Mouse (Mus musculus): Measurements from ENCODE around the gene Asic2. TPM values are rescaled to one million over a fixed set of nuclear protein-coding genes. Genes with fewer than 3 reads are reported as not detected.

Gene Asic2
- polyA plus RNA-seq, 1 experiment from 2014 or later = 8.7 TPM

- Histone ChIP-seq H3K4me2 (ENCODE audit: low read length) (no peak overlapping the region), H3K9me3 (ENCODE audit: control insufficient read depth, low read length) (no peaks in the 10 kb centered on the region), H3K27ac (replicated peaks; ENCODE audit: low read depth, low read length) (no peak overlapping the region), H3K4me3 (replicated peaks; ENCODE audit: low read depth, low read length) (no peak overlapping the region), H3K27me3 (ENCODE audit: control insufficient read depth, insufficient read depth, low read length) (no peaks in the 10 kb centered on the region), H3K36me3 (ENCODE audit: control insufficient read depth, insufficient read depth, low read length) (no peaks in the 10 kb centered on the region), H3K9ac (replicated peaks; ENCODE audit: low read length) (no peak overlapping the region), H3K4me1 (ENCODE audit: control insufficient read depth, insufficient read depth, low read length) (no peaks in the 10 kb centered on the region)
- no peak for DNase-seq
- no peak for ATAC-seq (ENCODE audit: low FRiP score, low TSS enrichment)
- WGBS = 91% methylated on average over 4 of the region's 4 CpGs
Observed at GRCm38 (mm10) chr11:81411251-81411650, 557.0 kb downstream of the Asic2 start.

- H3K9ac ChIP-seq (replicated peaks; ENCODE audit: low read length) = no peak overlapping the region
- WGBS = 95% methylated on average over 2 of the region's 2 CpGs
- no peaks in the 10 kb centered on the region for H3K4me1 ChIP-seq (ENCODE audit: control insufficient read depth, insufficient read depth, low read length)
- H3K4me3 ChIP-seq (replicated peaks; ENCODE audit: low read depth, low read length) = no peak overlapping the region
- no peak for ATAC-seq (ENCODE audit: low FRiP score, low TSS enrichment)
- no peaks in the 10 kb centered on the region for H3K9me3 ChIP-seq (ENCODE audit: control insufficient read depth, low read length)
- DNase-seq = no peak
- no peaks in the 10 kb centered on the region for H3K36me3 ChIP-seq (ENCODE audit: control insufficient read depth, insufficient read depth, low read length)
- no peaks in the 10 kb centered on the region for H3K27me3 ChIP-seq (ENCODE audit: control insufficient read depth, insufficient read depth, low read length)
- H3K4me2 ChIP-seq (ENCODE audit: low read length) = no peak overlapping the region
- H3K27ac ChIP-seq (replicated peaks; ENCODE audit: low read depth, low read length) = no peak overlapping the region
Observed at GRCm38 (mm10) chr11:81405951-81406350, 562.3 kb downstream of the Asic2 start.

- no peaks in the 10 kb centered on the region; the same call in 1 of the 2 replicates for H3K4me1 ChIP-seq (ENCODE audit: control insufficient read depth, insufficient read depth, low read length)
- H3K4me2 ChIP-seq (ENCODE audit: low read length) = no peak overlapping the region
- no peak overlapping the region for H3K4me3 ChIP-seq (replicated peaks; ENCODE audit: low read depth, low read length)
- ATAC-seq (ENCODE audit: low FRiP score, low TSS enrichment) (no peak), DNase-seq (no peak)
- WGBS = 93% methylated on average over 8 of the region's 8 CpGs
- H3K27ac ChIP-seq (replicated peaks; ENCODE audit: low read depth, low read length) = no peak overlapping the region
- no peaks in the 10 kb centered on the region for H3K27me3 ChIP-seq (ENCODE audit: control insufficient read depth, insufficient read depth, low read length)
- no peaks in the 10 kb centered on the region for H3K9me3 ChIP-seq (ENCODE audit: control insufficient read depth, low read length)
- no peak overlapping the region for H3K9ac ChIP-seq (replicated peaks; ENCODE audit: low read length)
- H3K36me3 ChIP-seq (ENCODE audit: control insufficient read depth, insufficient read depth, low read length) = no peaks in the 10 kb centered on the region
Observed at GRCm38 (mm10) chr11:81402263-81402662, 566.0 kb downstream of the Asic2 start.

- DNase-seq = no peak
- no peak overlapping the region for H3K9ac ChIP-seq (replicated peaks; ENCODE audit: low read length)
- 63% methylated on average over 9 of the region's 9 CpGs for WGBS
- H3K4me2 ChIP-seq (ENCODE audit: low read length) = no peak overlapping the region
- no peaks in the 10 kb centered on the region for H3K4me1 ChIP-seq (ENCODE audit: control insufficient read depth, insufficient read depth, low read length)
- no peak overlapping the region for H3K27ac ChIP-seq (replicated peaks; ENCODE audit: low read depth, low read length)
- H3K27me3 ChIP-seq (ENCODE audit: control insufficient read depth, insufficient read depth, low read length) = no peaks in the 10 kb centered on the region
- H3K4me3 ChIP-seq (replicated peaks; ENCODE audit: low read depth, low read length) = no peak overlapping the region
- H3K9me3 ChIP-seq (ENCODE audit: control insufficient read depth, low read length) = no peaks in the 10 kb centered on the region
- ATAC-seq (ENCODE audit: low FRiP score, low TSS enrichment) = no peak
- H3K36me3 ChIP-seq (ENCODE audit: control insufficient read depth, insufficient read depth, low read length) = no peaks in the 10 kb centered on the region
Observed at GRCm38 (mm10) chr11:81392855-81393254, 575.4 kb downstream of the Asic2 start.

- WGBS = 90% methylated on average over 2 of the region's 2 CpGs
- Histone ChIP-seq H3K36me3 (ENCODE audit: control insufficient read depth, insufficient read depth, low read length) (no peaks in the 10 kb centered on the region), H3K9me3 (ENCODE audit: control insufficient read depth, low read length) (no peaks in the 10 kb centered on the region), H3K27ac (replicated peaks; ENCODE audit: low read depth, low read length) (no peak overlapping the region), H3K4me2 (ENCODE audit: low read length) (no peak overlapping the region), H3K9ac (replicated peaks; ENCODE audit: low read length) (no peak overlapping the region), H3K4me1 (ENCODE audit: control insufficient read depth, insufficient read depth, low read length) (peaks cover 6% of the 10 kb centered on the region; the same call in 1 of the 2 replicates), H3K27me3 (ENCODE audit: control insufficient read depth, insufficient read depth, low read length) (no peaks in the 10 kb centered on the region), H3K4me3 (replicated peaks; ENCODE audit: low read depth, low read length) (no peak overlapping the region)
- DNase-seq (no peak), ATAC-seq (ENCODE audit: low FRiP score, low TSS enrichment) (no peak)
Observed at GRCm38 (mm10) chr11:81386185-81386584, 582.1 kb downstream of the Asic2 start.

- H3K4me1 ChIP-seq (ENCODE audit: control insufficient read depth, insufficient read depth, low read length) = peaks cover 10% of the 10 kb centered on the region; the same call in 1 of the 2 replicates
- DNase-seq (no peak), ATAC-seq (ENCODE audit: low FRiP score, low TSS enrichment) (no peak)
- no peak overlapping the region for H3K4me3 ChIP-seq (replicated peaks; ENCODE audit: low read depth, low read length)
- no peaks in the 10 kb centered on the region for H3K36me3 ChIP-seq (ENCODE audit: control insufficient read depth, insufficient read depth, low read length)
- no peak overlapping the region for H3K4me2 ChIP-seq (ENCODE audit: low read length)
- H3K9me3 ChIP-seq (ENCODE audit: control insufficient read depth, low read length) = no peaks in the 10 kb centered on the region
- no peak overlapping the region for H3K9ac ChIP-seq (replicated peaks; ENCODE audit: low read length)
- no peaks in the 10 kb centered on the region for H3K27me3 ChIP-seq (ENCODE audit: control insufficient read depth, insufficient read depth, low read length)
- H3K27ac ChIP-seq (replicated peaks; ENCODE audit: low read depth, low read length) = no peak overlapping the region
Observed at GRCm38 (mm10) chr11:81385547-81385946, 582.7 kb downstream of the Asic2 start.

- H3K4me2 ChIP-seq (ENCODE audit: low read length) = no peak overlapping the region
- H3K27me3 ChIP-seq (ENCODE audit: control insufficient read depth, insufficient read depth, low read length) = no peaks in the 10 kb centered on the region
- peaks cover 6% of the 10 kb centered on the region; the same call in 1 of the 2 replicates for H3K9me3 ChIP-seq (ENCODE audit: control insufficient read depth, low read length)
- no peak overlapping the region for H3K4me3 ChIP-seq (replicated peaks; ENCODE audit: low read depth, low read length)
- 0 out of 2 replicates have a peak, but pooled peaks cover 6% of the 10 kb centered on the region for H3K4me1 ChIP-seq (ENCODE audit: control insufficient read depth, insufficient read depth, low read length)
- no peaks in the 10 kb centered on the region for H3K36me3 ChIP-seq (ENCODE audit: control insufficient read depth, insufficient read depth, low read length)
- no peak overlapping the region for H3K27ac ChIP-seq (replicated peaks; ENCODE audit: low read depth, low read length)
- ATAC-seq (ENCODE audit: low FRiP score, low TSS enrichment) (no peak), DNase-seq (peak; percentile 82)
- H3K9ac ChIP-seq (replicated peaks; ENCODE audit: low read length) = no peak overlapping the region
Observed at GRCm38 (mm10) chr11:81374841-81375240, 593.4 kb downstream of the Asic2 start.

- WGBS = 81% methylated on average over 8 of the region's 8 CpGs
- no peak for DNase-seq
- no peaks in the 10 kb centered on the region for H3K27me3 ChIP-seq (ENCODE audit: control insufficient read depth, insufficient read depth, low read length)
- H3K9ac ChIP-seq (replicated peaks; ENCODE audit: low read length) = no peak overlapping the region
- no peaks in the 10 kb centered on the region for H3K36me3 ChIP-seq (ENCODE audit: control insufficient read depth, insufficient read depth, low read length)
- H3K4me1 ChIP-seq (ENCODE audit: control insufficient read depth, insufficient read depth, low read length) = 0 out of 2 replicates have a peak, but pooled peaks cover 6% of the 10 kb centered on the region
- no peak overlapping the region for H3K27ac ChIP-seq (replicated peaks; ENCODE audit: low read depth, low read length)
- no peak for ATAC-seq (ENCODE audit: low FRiP score, low TSS enrichment)
- H3K9me3 ChIP-seq (ENCODE audit: control insufficient read depth, low read length) = peaks cover 6% of the 10 kb centered on the region; the same call in 1 of the 2 replicates
- no peak overlapping the region for H3K4me3 ChIP-seq (replicated peaks; ENCODE audit: low read depth, low read length)
- no peak overlapping the region for H3K4me2 ChIP-seq (ENCODE audit: low read length)
Observed at GRCm38 (mm10) chr11:81374003-81374710, 594.1 kb downstream of the Asic2 start.

- no peaks in the 10 kb centered on the region for H3K9me3 ChIP-seq (ENCODE audit: control insufficient read depth, low read length)
Observed at GRCm38 (mm10) chr11:81371545-81371944, 596.7 kb downstream of the Asic2 start.

More at GRCm38 (mm10) chr11:81371545-81371944, 596.7 kb downstream of the Asic2 start:
- no peak overlapping the region for H3K27ac ChIP-seq (replicated peaks; ENCODE audit: low read depth, low read length)
- WGBS = 64% methylated on average over 8 of the region's 8 CpGs
- 0 out of 2 replicates have a peak, but pooled peaks cover 6% of the 10 kb centered on the region for H3K4me1 ChIP-seq (ENCODE audit: control insufficient read depth, insufficient read depth, low read length)
- DNase-seq (peak; percentile 22), ATAC-seq (ENCODE audit: low FRiP score, low TSS enrichment) (no peak)
- H3K27me3 ChIP-seq (ENCODE audit: control insufficient read depth, insufficient read depth, low read length) = no peaks in the 10 kb centered on the region
- no peaks in the 10 kb centered on the region for H3K36me3 ChIP-seq (ENCODE audit: control insufficient read depth, insufficient read depth, low read length)
- no peak overlapping the region for H3K9ac ChIP-seq (replicated peaks; ENCODE audit: low read length)
- H3K4me2 ChIP-seq (ENCODE audit: low read length) = no peak overlapping the region
- H3K4me3 ChIP-seq (replicated peaks; ENCODE audit: low read depth, low read length) = no peak overlapping the region
